Mouse (Mus musculus) cerebellum, postnatal 10 days (tissue): ENCODE results near the gene Chic2.

Source experiments
- DNase-seq, 2 experiments: peaks; one replicate each; pipeline ENCODE4 v3.0.0; 2021; ENCODE audit warnings: mixed read lengths in 2 of 2

Chic2 gene

DNA sequence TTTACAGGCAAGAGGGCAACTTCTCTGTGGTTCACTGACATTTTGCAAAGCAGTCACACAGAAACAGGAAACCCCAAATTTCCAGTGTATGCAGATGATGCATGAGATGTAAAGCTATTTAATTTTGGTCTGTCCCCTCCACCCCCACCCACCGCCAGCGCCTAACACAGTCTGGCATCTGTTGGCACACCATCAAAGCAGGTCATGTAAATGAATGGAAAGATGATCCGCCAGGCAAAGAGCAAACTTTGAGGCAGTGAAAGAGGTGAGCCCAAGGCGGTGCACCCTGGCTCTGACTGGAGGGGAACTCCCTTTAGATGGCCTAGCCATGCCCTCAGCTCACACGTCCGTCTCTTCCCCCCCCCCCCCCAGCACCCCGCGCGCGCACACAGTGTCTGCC lies 22.1 kb upstream of the Chic2 start:
- DNase-seq, result no peak

GRCm38 (mm10) chr5:75063177-75063576 lies 18.6 kb upstream of the Chic2 start:
- DNase-seq, result no peak

- no peak for DNase-seq
Measured at GRCm38 (mm10) chr5:75051109-75051508, 6.5 kb upstream of the Chic2 start.

DNA sequence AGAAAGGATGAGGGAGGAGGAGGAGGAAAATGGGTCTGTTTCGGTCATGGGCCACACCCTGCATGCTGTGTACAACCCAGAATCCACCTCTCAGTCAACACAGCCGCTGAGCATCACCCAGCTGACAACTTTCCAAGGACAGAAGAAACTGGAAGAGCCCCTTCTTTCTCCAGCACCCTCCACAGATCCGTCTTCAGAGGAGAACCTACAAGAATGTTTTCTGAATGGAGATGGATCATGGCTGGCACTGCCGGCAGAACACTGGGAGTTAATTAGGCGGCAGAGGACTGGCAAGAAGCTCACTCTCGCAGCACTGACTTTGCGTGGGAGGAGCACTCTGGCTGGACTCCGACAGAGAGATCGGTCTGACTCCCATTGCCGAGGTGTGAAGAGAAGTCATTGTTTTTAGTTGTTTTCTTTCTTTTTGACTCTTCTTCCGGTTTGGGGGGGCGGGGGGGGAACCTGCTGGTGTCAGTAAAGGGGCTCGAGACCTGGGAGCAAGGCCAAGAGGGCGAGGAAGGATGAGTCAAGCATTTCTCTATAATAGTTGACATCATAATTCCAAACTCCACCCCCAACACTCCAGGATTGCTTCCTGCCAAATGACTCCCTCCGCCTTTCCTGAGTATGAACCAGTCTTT lies 2.2 kb upstream of the Chic2 start:
- DNase-seq, result peak; percentile 40 to 44

DNA sequence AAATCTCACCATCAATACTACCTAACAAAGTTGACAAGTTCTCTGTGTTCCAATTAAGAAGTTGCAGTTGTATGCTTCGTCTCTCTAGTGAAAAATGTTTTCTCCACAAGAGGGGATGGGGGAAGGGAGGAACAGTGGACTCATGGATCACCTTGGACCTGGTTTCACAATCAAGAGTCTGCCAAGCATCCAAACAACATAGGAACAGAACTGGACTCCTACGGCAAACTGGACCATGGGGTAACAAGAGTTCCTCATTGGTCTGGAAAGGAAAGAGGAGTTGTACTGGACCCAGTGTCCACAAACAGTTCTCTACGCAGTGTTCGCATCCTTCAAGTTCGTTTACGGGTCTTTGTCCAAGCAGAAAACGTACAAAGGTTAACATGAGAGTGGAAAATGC lies 797 bp upstream of the Chic2 start:
- DNase-seq, result no peak

DNA sequence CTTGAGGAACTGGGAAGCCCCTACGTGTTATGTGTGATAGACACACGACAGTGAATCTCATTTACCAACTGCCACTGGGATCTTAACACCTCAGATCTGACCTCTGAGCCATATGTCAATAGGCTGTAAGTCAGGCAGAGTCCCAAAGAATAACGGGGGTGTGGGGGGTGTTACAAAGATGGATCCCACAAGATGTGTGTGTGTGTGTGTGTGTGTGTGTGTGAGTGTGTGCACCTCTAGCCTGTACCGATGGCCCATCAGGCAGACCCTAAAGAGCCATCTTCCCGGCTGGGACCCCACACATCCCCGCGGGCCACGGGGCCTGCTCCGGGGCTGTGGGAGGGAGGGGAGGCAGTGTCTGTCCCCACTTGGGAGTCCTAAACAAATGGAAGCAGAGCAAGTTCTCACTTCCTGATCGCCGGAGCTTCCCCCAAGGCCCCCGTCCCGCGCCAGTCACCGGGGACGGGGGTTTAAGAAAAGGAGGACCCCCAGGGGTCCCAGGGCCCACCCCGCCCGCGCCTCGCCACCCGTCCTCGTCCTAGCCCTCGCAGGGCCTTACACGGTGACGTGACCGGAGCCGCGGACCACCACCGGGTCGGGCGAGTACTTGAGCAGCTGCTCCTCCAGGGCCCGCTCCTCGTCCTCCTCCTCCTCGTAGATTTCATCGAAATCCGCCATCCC lies 813 bp downstream of the Chic2 start:
- peak; percentile 66 to 79 for DNase-seq

- DNase-seq, result no peak
Measured at GRCm38 (mm10) chr5:75043011-75043445, 1.5 kb downstream of the Chic2 start.

DNA sequence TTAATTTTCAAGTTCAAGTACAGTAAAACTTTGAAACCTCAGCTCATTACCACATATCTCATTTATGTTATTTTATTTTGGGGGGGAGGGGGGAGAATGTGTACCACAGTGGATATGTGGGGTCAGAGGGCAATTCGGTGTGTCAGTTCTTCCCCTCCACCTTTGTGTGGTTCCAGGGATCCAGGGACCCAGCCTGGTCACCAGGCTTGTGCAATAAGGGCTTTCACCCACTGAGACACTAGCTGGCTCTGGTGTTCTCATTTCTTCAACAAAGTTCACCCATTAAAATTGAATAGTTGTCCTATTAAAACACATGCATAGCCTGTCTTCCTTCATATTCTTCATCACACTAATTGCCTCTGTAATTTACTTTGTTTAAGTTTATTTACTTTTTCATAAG lies 5.3 kb downstream of the Chic2 start:
- no peak for DNase-seq

GRCm38 (mm10) chr5:75035475-75035874 lies 9.1 kb downstream of the Chic2 start:
- no peak for DNase-seq

GRCm38 (mm10) chr5:75014768-75015167 lies 29.8 kb downstream of the Chic2 start:
- no peak for DNase-seq

DNA sequence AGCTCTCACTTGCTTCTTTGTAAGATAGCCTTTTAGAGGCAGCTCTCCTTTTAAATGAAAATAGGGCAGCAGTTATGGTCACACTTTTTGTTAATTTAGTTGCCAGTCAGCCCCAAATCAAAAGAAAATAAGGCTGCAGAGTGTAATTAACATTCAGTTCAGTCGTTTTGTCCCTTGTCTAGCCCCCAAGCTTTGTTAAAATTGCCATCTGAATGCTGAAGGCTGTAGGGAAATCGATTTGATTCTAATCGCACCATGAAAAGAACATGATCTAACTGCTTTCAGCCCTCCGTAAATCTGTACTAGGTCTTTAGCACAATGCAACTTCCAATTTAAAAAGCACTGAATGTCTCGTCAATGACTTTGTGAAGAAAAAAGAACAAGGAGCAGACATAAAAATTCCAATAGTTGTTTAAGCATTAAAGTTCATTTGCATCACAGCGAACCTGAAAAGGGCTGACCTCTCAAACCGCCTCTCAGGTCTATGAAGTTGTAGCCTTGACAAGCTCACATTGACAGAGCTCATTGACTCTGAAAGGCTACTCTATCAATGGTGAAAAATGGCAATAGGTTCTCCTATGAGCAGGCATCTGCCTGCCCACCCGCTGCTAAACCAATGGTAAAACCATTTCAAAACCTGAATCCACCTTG lies 31.7 kb downstream of the Chic2 start:
- no peak for DNase-seq

DNA sequence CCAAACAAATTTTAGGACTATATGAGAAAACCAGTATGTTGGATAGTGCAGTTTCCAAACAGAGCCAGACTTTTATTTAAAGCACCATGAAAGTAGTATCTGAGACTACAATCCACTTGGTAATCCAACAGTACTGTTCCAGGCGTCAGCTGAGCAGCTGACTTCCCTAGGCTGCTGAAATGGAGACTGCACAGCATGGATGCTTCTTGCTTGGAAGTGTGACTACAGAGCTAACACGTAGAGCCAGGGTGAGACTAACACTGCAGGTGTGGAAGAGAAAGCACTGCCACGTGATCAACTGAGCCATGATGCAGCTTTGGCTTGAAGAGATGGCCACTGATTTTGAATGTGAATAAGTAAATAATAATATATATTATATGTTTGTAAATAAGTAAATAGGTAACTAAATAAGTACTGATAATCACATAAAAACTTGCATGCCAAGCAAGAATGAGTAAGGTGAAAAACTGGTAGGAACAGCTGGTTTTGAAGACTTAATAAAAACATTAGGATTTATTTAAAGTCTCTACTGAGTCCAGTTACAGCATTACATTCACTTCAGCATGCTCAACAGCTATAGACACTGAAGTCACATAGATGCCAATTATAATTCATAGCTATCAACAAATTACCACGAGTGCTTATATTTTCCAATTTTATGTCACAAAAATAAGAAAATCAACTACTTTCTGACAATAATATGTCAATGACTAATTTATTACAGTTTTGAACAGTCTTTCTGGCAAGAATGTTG lies 32.4 kb downstream of the Chic2 start:
- peak; percentile 21 to 43 for DNase-seq

- DNase-seq, result no peak
Measured at GRCm38 (mm10) chr5:75004755-75005154, 39.8 kb downstream of the Chic2 start.

DNA sequence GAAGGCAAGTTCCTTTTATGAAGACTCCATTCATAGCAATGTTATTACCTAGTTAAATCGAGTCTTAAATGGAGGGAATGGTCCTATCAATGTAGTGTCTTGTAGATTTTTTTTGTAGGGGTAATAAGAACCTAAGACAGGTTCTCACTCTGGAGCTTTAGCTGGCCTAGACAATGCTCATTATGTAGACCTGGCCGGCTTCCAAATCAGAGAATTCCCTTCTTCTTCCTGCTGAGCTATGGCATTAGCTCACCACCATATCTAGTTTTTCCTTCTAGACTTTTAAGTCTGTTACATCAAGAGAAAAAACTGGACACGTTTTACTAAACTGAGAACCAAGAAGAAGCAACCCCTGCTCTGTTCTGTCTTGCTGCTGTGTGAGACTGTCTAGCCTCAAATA lies 42.5 kb downstream of the Chic2 start:
- peak; percentile 47 to 57 for DNase-seq

- no peak for DNase-seq
Measured at GRCm38 (mm10) chr5:74998716-74999512, 45.7 kb downstream of the Chic2 start.

DNA sequence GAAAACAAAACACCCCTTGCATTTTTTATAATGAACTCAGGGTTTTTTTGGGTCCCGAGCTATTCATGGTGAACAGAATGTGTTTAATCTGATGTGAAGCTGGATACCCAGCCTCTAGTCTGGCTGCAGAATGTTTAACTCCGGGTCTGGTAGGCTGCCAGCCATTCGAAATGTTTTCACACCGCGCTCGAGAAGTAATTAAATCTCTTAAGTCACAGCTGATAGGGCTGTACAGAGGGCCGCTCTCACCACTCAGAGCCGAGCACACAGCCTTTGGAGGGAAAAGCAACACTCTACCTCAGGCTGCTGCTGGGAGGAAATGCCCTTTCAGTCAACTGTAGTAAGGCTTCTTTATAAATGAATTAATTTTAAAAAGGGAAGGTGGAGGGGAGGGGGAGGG lies 49.6 kb downstream of the Chic2 start:
- peak; percentile 37 to 38 for DNase-seq

DNA sequence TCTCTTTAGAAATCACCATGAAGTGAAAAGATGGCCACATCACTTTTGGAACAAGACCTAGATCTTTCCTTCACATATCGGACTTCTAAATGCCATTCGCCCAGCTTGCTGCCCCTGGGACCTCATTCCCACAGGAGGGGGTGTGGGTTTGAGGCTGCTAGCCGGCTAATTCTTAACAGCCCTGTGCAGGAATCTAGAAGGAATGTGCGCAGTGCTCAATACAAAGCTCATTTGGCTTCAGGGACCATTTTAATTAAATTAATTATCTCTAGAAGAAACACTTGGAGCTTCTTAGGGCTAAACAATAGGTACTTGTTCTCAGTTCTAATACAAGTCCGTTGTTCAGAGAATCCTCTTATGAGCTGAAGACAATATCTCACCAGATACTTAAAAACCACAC lies 60.5 kb downstream of the Chic2 start:
- no peak for DNase-seq

DNA sequence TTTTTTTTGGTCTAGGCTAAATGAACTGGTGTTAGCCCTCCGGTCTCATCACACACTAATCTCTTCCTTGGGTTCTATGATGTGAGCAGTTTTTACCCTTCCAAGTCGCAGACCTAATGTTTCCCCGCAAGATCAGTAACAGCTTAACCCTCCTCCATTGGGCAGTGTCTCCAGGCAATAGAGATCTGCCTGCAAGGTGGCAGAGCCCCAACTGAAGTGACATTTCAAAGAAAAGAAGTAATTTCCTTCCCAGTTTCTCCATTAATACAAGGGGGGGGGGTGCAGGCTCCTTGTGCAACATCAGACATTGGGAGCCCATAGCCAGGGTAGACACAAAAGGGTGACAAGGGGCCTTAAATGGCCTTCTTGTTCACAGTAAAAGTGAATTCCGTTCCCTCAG lies 64.0 kb downstream of the Chic2 start:
- DNase-seq, result no peak

DNA sequence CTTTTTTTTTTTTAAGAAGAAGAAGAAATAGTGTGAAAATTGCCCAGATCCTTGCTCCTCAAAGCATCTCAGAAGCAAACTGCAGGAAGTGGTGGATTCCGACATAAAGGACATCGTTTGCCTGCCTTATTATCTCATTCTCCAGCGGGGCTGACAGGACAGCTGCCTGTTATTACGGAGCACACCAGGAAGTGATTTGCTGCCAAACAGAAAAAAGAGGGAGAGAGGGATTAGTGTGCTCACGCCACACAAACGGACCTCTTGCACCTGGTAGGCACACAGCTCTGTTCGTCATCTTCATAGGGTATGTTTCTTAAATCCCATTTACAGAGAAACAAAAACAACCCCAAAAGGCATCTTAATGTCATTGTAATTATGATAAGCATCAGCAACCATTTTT lies 64.4 kb downstream of the Chic2 start:
- peak; percentile 59 to 62 for DNase-seq

DNA sequence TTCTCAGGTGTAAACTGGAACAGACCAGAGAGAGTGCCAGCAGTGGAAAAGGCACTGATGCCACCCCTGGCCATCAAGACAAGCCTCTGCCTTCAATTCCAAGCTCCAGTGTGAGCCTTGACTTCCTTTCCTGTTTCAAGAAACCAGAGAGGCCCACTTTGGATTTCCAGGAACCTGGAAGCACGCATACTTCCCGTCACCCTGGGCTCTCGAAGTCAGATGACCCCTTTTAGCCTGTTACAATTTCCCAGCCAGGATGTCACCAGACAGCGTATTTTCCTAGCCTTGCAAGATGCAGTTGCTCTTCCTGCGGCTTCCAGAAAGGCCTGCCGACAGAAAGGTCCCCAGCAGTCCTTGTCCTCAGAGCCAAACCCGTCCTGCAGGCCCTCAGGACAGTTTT lies 65.0 kb downstream of the Chic2 start:
- no peak for DNase-seq

DNA sequence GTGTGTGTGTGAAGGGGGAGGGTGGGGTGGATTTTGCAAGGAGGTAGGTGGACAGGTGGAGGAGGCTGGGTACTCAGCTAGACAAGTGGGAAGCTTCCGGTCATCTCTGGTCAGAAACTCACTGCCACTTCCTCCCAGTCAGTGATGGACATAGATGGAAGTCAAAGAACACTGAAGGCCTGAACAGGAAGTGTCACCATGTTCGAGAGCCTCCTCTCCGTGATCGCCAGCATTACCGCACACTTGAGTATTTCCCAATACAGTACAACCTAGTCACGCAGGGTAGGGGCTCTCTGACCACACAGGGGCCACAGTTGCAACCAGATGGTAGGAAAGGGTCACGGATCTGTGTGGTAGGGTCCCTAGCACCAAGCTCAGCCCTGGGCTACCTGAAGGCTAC lies 69.1 kb downstream of the Chic2 start:
- no peak for DNase-seq

DNA sequence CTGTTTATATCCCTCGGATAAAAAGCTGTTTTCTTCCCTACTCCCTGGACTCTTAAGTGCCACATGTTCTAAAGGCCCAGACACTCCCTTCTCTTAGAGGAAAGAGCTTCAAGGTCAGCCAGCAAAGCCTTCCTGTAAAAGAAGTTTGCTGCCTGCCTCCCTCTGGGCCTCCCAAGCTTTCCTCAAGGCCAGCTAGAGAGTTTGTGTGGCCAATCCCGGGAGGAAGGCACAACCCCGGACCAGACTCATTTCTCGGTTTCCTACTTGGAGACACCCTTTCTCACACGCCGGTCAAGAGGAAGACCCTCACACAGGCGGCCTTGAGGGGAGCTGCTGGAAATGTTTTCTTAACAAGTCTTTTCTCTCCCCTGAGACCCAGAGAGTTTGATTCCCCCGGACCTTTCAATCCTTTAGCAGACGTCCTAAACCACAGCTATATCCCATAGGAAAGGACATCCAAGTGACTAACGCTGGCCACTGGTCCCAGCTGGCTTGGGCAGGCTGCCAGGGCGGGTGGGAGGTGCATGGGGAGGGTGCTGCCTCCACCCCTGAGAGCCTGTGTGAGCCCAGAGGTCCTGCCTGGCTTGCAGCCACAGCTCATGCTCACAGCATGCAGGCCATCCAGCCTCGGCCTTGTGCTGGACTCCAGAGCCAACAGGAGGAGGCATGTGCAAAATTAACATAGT lies 69.7 kb downstream of the Chic2 start:
- peak; percentile 63 to 81 for DNase-seq
